Mouse (Mus musculus) testis, adult 2 months (tissue): Measurements from ENCODE around the gene Ubtd2.

ENCODE experiments used
- CTCF ChIP-seq: fragments of 200-500 bp; IDR thresholded peaks from 2 replicates; pipeline ENCODE4 v1.5.1; 2012; ENCODE audit warnings: low read depth, mild to moderate bottlenecking, inconsistent platforms, low read length, moderate library complexity; ENCODE audit not compliant: control insufficient read depth, insufficient read depth, insufficient replicate concordance
- POLR2A ChIP-seq: fragments of 200-500 bp; IDR thresholded peaks from 2 replicates; pipeline ENCODE4 v1.6.1; 2012; ENCODE audit warnings: low read depth, mild to moderate bottlenecking, inconsistent platforms, low read length, moderate library complexity; ENCODE audit not compliant: control insufficient read depth

DNA sequence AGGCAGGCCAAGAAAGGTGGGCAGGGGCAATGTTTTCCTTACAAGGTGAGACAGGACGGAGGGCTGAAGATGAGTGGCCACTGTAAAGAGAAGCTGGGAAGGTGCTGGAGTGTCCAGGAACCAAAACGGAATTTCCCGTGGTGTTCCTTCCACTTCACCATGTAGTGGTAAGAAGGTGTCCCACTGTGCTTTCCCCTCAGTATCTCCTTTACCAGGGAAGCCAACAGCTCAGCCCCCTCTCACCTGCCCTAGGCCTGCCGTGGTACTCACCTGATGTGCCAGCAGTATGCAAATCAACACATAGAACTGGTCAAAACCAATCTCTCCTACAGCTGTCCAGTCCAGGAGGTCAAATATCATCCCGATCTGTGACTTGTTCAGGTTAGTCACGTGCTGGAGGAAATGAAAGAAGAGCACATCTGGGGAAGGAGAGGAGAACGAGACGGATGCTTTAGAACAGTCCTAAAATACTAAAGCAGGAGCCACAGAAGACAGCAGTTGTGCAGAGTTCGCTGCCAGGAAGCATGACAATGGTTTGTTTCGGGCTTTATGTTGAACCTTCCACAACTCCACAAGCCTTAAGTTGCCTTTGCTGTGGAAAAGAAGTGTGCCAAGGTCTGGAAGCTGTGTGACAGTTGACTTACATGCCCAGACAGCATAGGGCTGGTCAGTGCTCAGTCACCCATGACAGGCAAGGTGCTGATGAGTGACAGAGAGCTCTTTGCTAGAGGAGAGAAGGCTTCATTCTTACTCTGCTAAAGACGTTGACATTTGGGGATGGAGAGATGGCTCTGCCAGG lies 69.2 kb downstream of the Ubtd2 start:
- no peak for TF ChIP-seq POLR2A
- TF ChIP-seq CTCF = no peak
